Mouse (Mus musculus) liver, adult 2 months (tissue): ENCODE results near the gene Rhot2. TPM values are rescaled to one million over a fixed set of nuclear protein-coding genes. Genes with fewer than 3 reads are reported as not detected.
A peak's percentile ranks its signal among the peaks of the same experiment; 100 is the strongest.

Source experiments
- DNase-seq: peaks from one replicate; pipeline ENCODE4 v3.0.0-alpha.2; 2011; ENCODE audit warnings: low read depth, low spot score; ENCODE audit errors: extremely low read depth
- H3K27ac ChIP-seq: fragments of 200-500 bp; replicated peaks from 2 replicates; pipeline ENCODE4 v1.5.1; 2012; ENCODE audit warnings: low read depth, mild to moderate bottlenecking, control low read depth, inconsistent platforms, low read length; ENCODE audit not compliant: insufficient read depth
- H3K27me3 ChIP-seq: fragments of 200-500 bp; 2 replicates; pipeline ENCODE4 v1.6.1; 2012; ENCODE audit warnings: mild to moderate bottlenecking, moderate library complexity, low read length, inconsistent platforms; ENCODE audit not compliant: control insufficient read depth, insufficient read depth
- H3K36me3 ChIP-seq: fragments of 200-500 bp; 2 replicates; pipeline ENCODE4 v1.6.1; 2012; ENCODE audit warnings: low read length, inconsistent platforms; ENCODE audit not compliant: control insufficient read depth, insufficient read depth
- H3K4me1 ChIP-seq: fragments of 200-500 bp; 2 replicates; pipeline ENCODE4 v1.6.1; 2011; ENCODE audit warnings: low read length; ENCODE audit not compliant: control insufficient read depth, insufficient read depth
- H3K4me3 ChIP-seq: fragments of 200-500 bp; 2 replicates; pipeline ENCODE4 v1.5.1; 2011; ENCODE audit warnings: low read depth, mild to moderate bottlenecking, control low read depth, low read length, moderate library complexity; ENCODE audit not compliant: insufficient read depth
- H3K79me2 ChIP-seq: fragments of 200-500 bp; 2 replicates; pipeline ENCODE4 v1.6.1; 2012; ENCODE audit warnings: inconsistent platforms, mild to moderate bottlenecking, low read length, moderate library complexity; ENCODE audit not compliant: control insufficient read depth, insufficient read depth
- H3K9ac ChIP-seq: fragments of 200-500 bp; 2 replicates; pipeline ENCODE4 v1.6.1; 2012; ENCODE audit warnings: low read depth, mild to moderate bottlenecking, control low read depth, inconsistent platforms, low read length
- CTCF ChIP-seq: fragments of 200-500 bp; IDR thresholded peaks from 2 replicates; pipeline ENCODE4 v1.5.1; 2011; ENCODE audit warnings: low read depth, low read length, control low read depth
- POLR2A ChIP-seq: fragments of 200-500 bp; IDR thresholded peaks from 2 replicates; pipeline ENCODE4 v1.6.1; 2011; ENCODE audit warnings: low read length, control low read depth; ENCODE audit not compliant: insufficient read depth; ENCODE audit errors: extremely low read depth
- WGBS: fragments of 180-500 bp; shearing (Covaris S2); methylation state at CpG from one replicate; pipeline ENCODE4 v1.1.7; 2018; 5-methylcytosine and 5-hydroxymethylcytosine counted together
- polyA plus RNA-seq: library from polyadenylated mRNA; depleted of rRNA; stranded (reverse); fragments of >200 nt; gene quantifications from 2 replicates; pipeline ENCODE4 v1.2.3, GENCODE M21; 2012
- total RNA-seq: library from RNA; depleted of rRNA; stranded (reverse); fragments of >200 nt; gene quantifications from 2 replicates; pipeline ENCODE4 v1.2.3, GENCODE M21; 2014

The Rhot2 gene
- total and polyA plus RNA-seq, 2 experiments: 18.0 to 71.1 TPM

- Histone ChIP-seq H3K79me2 (peaks cover 12% of the 10 kb centered on the region), H3K4me3 (no peak overlapping the region), H3K4me1 (peaks cover 50% of the 10 kb centered on the region), H3K36me3 (0 out of 2 replicates have a peak, but pooled peaks cover 2% of the 10 kb centered on the region), H3K27me3 (no peaks in the 10 kb centered on the region), H3K9ac (no peak overlapping the region), H3K27ac (0 out of 2 replicates have a peak overlapping the region, but pooled peaks have one; percentile 6)
- no peak for DNase-seq
- WGBS: 64% methylated on average over 3 of the region's 3 CpGs
- TF ChIP-seq POLR2A (no peak), CTCF (no peak)
These were observed 7.1 kb downstream of the Rhot2 start for GRCm38 (mm10) chr17:25837533-25837932.

DNA sequence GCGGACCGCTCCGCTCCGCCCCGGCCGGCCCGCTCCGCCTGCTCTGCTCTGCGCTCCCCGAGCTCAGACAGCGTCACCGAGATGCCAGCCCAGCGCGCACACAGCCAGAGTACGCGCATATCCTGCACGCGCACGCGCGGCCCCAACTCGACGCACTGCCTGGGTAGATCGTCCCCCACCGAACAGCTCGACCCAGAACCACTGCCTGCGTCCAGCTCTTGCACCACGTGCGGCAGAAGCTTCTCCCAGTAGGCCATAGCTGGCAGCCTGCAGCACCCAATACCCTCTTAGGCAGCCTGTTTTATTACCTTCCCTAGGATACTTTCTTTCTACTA is 7.6 kb downstream of the Rhot2 start, which contains the start of gene Rhbdl1:
Gene Rhbdl1, minus strand, starts transcription at position 220 of the 335 bp plus-strand sequence.
- TF ChIP-seq CTCF (no peak), POLR2A (0 out of 2 replicates have a peak, but pooled peaks have one; percentile 24)
- whole genome bisulfite sequencing: 19% methylated on average over 29 of the region's 29 CpGs
- peak; percentile 53 for DNase-seq
- Histone ChIP-seq H3K4me1 (peaks cover 50% of the 10 kb centered on the region), H3K36me3 (0 out of 2 replicates have a peak, but pooled peaks cover 2% of the 10 kb centered on the region), H3K27ac (peak within 1 kb of the TSS; percentile 33), H3K79me2 (peaks cover 12% of the 10 kb centered on the region), H3K27me3 (no peaks in the 10 kb centered on the region), H3K4me3 (peak within 1 kb of the TSS; percentile 40; the same call in 1 of the 2 replicates), H3K9ac (peak within 1 kb of the TSS; percentile 61)

- 21% methylated on average over 23 of the region's 23 CpGs for WGBS
- peak overlapping the region; percentile 40; the same call in 1 of the 2 replicates for H3K4me3 ChIP-seq
- peak; percentile 70 for DNase-seq
- H3K27me3 ChIP-seq: no peaks in the 10 kb centered on the region
- H3K79me2 ChIP-seq: peaks cover 16% of the 10 kb centered on the region
- no peaks in the 10 kb centered on the region for H3K36me3 ChIP-seq
- H3K27ac ChIP-seq: peak overlapping the region; percentile 33
- H3K4me1 ChIP-seq: peaks cover 55% of the 10 kb centered on the region
- no peak for TF ChIP-seq CTCF
- H3K9ac ChIP-seq: peak overlapping the region; percentile 61
These were observed 8.1 kb downstream of the Rhot2 start for GRCm38 (mm10) chr17:25836397-25837075.

DNA sequence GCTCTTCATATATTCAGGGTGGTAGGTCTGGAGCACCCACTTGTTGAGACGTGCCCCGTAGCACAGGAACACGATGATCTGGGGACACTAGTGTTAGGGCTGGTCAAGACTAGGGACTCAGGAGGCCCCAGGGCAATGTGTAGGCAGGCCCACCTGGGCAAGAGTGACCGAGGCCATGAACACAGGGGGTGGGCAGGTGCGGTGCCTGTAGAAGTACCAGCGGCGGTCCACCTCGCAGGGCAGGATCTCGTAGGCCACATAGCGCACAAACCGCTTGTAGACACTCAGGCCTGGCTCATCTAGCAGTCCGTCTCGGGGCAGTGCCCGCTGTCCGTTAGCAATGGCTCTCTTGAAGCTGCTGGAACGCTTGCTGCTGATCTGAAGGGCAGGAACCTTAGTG is 8.8 kb downstream of the Rhot2 start:
- peak overlapping the region; percentile 33 for H3K27ac ChIP-seq
- peak overlapping the region; percentile 7; the same call in 1 of the 2 replicates for H3K4me3 ChIP-seq
- peaks cover 22% of the 10 kb centered on the region for H3K79me2 ChIP-seq
- WGBS: 78% methylated on average over 16 of the region's 16 CpGs
- H3K36me3 ChIP-seq: no peaks in the 10 kb centered on the region
- H3K4me1 ChIP-seq: peaks cover 61% of the 10 kb centered on the region
- no peak for DNase-seq
- peak overlapping the region; percentile 61 for H3K9ac ChIP-seq
- no peaks in the 10 kb centered on the region for H3K27me3 ChIP-seq
- TF ChIP-seq CTCF (no peak), POLR2A (no peak)

DNA sequence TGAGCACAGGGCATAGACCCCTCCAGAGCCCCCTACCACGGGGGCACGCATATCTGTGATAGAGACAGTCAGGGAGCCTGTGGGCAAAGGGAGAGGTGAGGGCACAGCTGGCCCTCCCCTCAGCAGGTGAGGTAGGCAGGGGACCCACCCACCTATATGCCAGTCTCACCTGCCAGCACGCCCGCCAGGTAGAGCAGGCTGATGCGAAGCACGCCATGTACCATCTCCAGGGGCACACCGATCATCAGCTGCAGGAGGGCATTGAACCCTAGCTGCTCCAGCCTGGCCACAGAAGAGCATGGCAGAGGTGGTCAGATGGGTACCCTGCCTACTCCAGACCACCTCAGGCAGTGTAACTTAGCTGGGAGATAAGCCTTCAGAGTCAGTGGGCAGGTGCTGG is 9.3 kb downstream of the Rhot2 start:
- H3K79me2 ChIP-seq: peaks cover 26% of the 10 kb centered on the region
- peak overlapping the region; percentile 5; the same call in 1 of the 2 replicates for H3K4me3 ChIP-seq
- H3K4me1 ChIP-seq: peaks cover 65% of the 10 kb centered on the region
- no peak for DNase-seq
- peak overlapping the region; percentile 64; the same call in 1 of the 2 replicates for H3K9ac ChIP-seq
- H3K36me3 ChIP-seq: 0 out of 2 replicates have a peak, but pooled peaks cover 2% of the 10 kb centered on the region
- TF ChIP-seq POLR2A (0 out of 2 replicates have a peak, but pooled peaks have one; percentile 12), CTCF (no peak)
- no peak overlapping the region for H3K27ac ChIP-seq
- 78% methylated on average over 7 of the region's 7 CpGs for WGBS
- no peaks in the 10 kb centered on the region for H3K27me3 ChIP-seq

DNA sequence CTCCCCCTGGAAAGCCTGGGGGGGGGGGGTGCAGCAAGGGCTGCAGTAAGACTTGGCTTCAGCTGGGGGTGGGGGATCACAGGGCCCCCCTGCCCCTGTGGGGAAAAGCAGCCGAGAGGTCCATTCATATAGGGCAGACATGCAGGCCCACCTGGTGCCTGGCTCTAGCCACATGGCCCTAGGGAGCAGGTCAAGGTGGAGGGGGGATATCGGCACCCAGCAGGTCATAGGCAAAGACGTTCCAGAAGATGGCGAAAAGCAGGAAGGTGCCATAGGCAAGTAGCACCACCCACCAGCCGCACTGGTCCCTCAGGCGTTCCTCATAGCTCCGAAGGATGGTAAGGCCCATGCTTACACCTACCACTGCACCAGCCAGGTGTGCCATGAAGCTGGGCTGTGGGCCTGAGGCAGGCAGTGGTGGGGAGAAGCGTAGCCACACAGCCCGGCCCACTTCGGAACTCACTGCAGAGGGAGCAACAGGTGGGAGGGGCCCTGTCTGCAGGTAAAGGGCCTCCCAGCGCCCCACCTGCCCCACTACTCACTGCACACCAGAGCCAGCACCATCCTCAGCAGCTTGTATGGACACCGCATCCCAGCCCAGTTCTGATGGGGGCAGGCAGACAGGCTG is 9.9 kb downstream of the Rhot2 start:
- H3K27ac ChIP-seq: peak overlapping the region; percentile 97
- peaks cover 26% of the 10 kb centered on the region for H3K79me2 ChIP-seq
- peak overlapping the region; percentile 64 for H3K9ac ChIP-seq
- peak overlapping the region; percentile 75 for H3K4me3 ChIP-seq
- 52% methylated on average over 12 of the region's 12 CpGs for WGBS
- 0 out of 2 replicates have a peak, but pooled peaks cover 4% of the 10 kb centered on the region for H3K36me3 ChIP-seq
- no peak for DNase-seq
- H3K4me1 ChIP-seq: peaks cover 62% of the 10 kb centered on the region
- TF ChIP-seq POLR2A (no peak), CTCF (no peak)
- H3K27me3 ChIP-seq: no peaks in the 10 kb centered on the region
